Mouse (Mus musculus): Measurements from ENCODE around the gene Tmco5. TPM values are rescaled to one million over a fixed set of nuclear protein-coding genes. Genes with fewer than 3 reads are reported as not detected.
"Not testable (repeated sequence)": the region's sequence is repeated elsewhere in the genome, so short reads cannot be mapped to it uniquely, and the experiment has no call there.

Gene Tmco5
- polyA plus RNA-seq, 1 experiment from 2014 or later, result not detected

GRCm38 (mm10) chr2:116925230-116925629, 46.7 kb downstream of the Tmco5 start:
- Histone ChIP-seq H3K27me3 (no peaks in the 10 kb centered on the region), H3K4me2 (no peak overlapping the region), H3K9me3 (no peaks in the 10 kb centered on the region), H3K36me3 (no peaks in the 10 kb centered on the region), H3K4me1 (replicated peaks) (no peaks in the 10 kb centered on the region), H3K9ac (no peak overlapping the region), H3K4me3 (no peak overlapping the region), H3K27ac (replicated peaks) (no peak overlapping the region)
- WGBS, result 68% methylated on average over 5 of the region's 5 CpGs
- no peak; the same call in 1 of the 2 replicates for ATAC-seq (ENCODE audit: low FRiP score, low read depth)

GRCm38 (mm10) chr2:116932218-116932617, 53.7 kb downstream of the Tmco5 start:
- Histone ChIP-seq H3K4me3 (no peak overlapping the region), H3K27ac (replicated peaks) (no peak overlapping the region), H3K27me3 (no peaks in the 10 kb centered on the region), H3K4me1 (replicated peaks) (no peaks in the 10 kb centered on the region), H3K36me3 (no peaks in the 10 kb centered on the region), H3K4me2 (no peak overlapping the region), H3K9ac (no peak overlapping the region), H3K9me3 (no peaks in the 10 kb centered on the region)
- ATAC-seq (ENCODE audit: low FRiP score, low read depth), result no peak
- WGBS, result 90% methylated on average over 7 of the region's 7 CpGs

- H3K36me3 ChIP-seq; ATAC-seq (ENCODE audit: low FRiP score, low read depth); H3K4me2 ChIP-seq: not testable (repeated sequence)
Measured at GRCm38 (mm10) chr2:116934236-116934635, 55.7 kb downstream of the Tmco5 start.

GRCm38 (mm10) chr2:116934776-116935175, 56.3 kb downstream of the Tmco5 start:
- H3K27ac ChIP-seq (replicated peaks), result no peak overlapping the region
- no peaks in the 10 kb centered on the region for H3K36me3 ChIP-seq
- H3K4me2 ChIP-seq, result no peak overlapping the region
- ATAC-seq (ENCODE audit: low FRiP score, low read depth), result no peak
- H3K27me3 ChIP-seq, result no peaks in the 10 kb centered on the region
- H3K9ac ChIP-seq, result no peak overlapping the region
- H3K4me3 ChIP-seq, result no peak overlapping the region
- H3K4me1 ChIP-seq (replicated peaks), result no peaks in the 10 kb centered on the region
- no peaks in the 10 kb centered on the region for H3K9me3 ChIP-seq

More at GRCm38 (mm10) chr2:116934236-116934635, 55.7 kb downstream of the Tmco5 start:
- H3K4me1 ChIP-seq (replicated peaks); H3K27ac ChIP-seq (replicated peaks); H3K9ac ChIP-seq; H3K27me3 ChIP-seq; H3K4me3 ChIP-seq; H3K9me3 ChIP-seq: not testable (repeated sequence)
- 100% methylated on average over 1 of the region's 1 CpGs for WGBS

GRCm38 (mm10) chr2:116936371-116936770, 57.9 kb downstream of the Tmco5 start:
- Histone ChIP-seq H3K27me3 (no peaks in the 10 kb centered on the region), H3K27ac (replicated peaks) (no peak overlapping the region), H3K9ac (no peak overlapping the region), H3K9me3 (no peaks in the 10 kb centered on the region), H3K36me3 (no peaks in the 10 kb centered on the region), H3K4me1 (replicated peaks) (no peaks in the 10 kb centered on the region), H3K4me2 (no peak overlapping the region), H3K4me3 (no peak overlapping the region)
- ATAC-seq (ENCODE audit: low FRiP score, low read depth), result no peak
- 78% methylated on average over 2 of the region's 2 CpGs for WGBS

GRCm38 (mm10) chr2:116937166-116937565, 58.7 kb downstream of the Tmco5 start:
- H3K27ac ChIP-seq (replicated peaks), result no peak overlapping the region
- no peaks in the 10 kb centered on the region for H3K4me1 ChIP-seq (replicated peaks)
- no peaks in the 10 kb centered on the region for H3K36me3 ChIP-seq
- no peak overlapping the region for H3K4me3 ChIP-seq
- no peaks in the 10 kb centered on the region for H3K27me3 ChIP-seq
- no peaks in the 10 kb centered on the region for H3K9me3 ChIP-seq
- no peak overlapping the region for H3K9ac ChIP-seq
- no peak for ATAC-seq (ENCODE audit: low FRiP score, low read depth)
- no peak overlapping the region for H3K4me2 ChIP-seq
- 97% methylated on average over 1 of the region's 1 CpGs for WGBS

GRCm38 (mm10) chr2:116941816-116942215, 63.3 kb downstream of the Tmco5 start:
- Histone ChIP-seq H3K27ac (replicated peaks) (no peak overlapping the region), H3K27me3 (no peaks in the 10 kb centered on the region), H3K4me1 (replicated peaks) (no peaks in the 10 kb centered on the region), H3K9me3 (no peaks in the 10 kb centered on the region), H3K4me3 (no peak overlapping the region), H3K4me2 (no peak overlapping the region), H3K9ac (no peak overlapping the region), H3K36me3 (no peaks in the 10 kb centered on the region)
- WGBS, result 96% methylated on average over 3 of the region's 3 CpGs
- ATAC-seq (ENCODE audit: low FRiP score, low read depth), result no peak

Other genes starting within 250 kb of the Tmco5 start
- 12.6 and 14.7 TPM in 2 replicates for gene Spred1, start 242.7 kb downstream of the Tmco5 start, polyA plus RNA-seq (2015; fragmentation: Nextera tagmentation; extraction: Ambion mirVana)

All from hindbrain, embryonic 15.5 days (tissue).